Mouse (Mus musculus) c-Kit-positive CD71-positive TER-119-positive erythroid progenitor cells, embryonic 14.5 days (primary cell): ENCODE results near the gene Mcu.

ENCODE experiments used
- DNase-seq: peaks from one replicate; pipeline ENCODE4 v3.0.0-alpha.2; 2013; ENCODE audit warnings: low spot score

The Mcu gene

DNA sequence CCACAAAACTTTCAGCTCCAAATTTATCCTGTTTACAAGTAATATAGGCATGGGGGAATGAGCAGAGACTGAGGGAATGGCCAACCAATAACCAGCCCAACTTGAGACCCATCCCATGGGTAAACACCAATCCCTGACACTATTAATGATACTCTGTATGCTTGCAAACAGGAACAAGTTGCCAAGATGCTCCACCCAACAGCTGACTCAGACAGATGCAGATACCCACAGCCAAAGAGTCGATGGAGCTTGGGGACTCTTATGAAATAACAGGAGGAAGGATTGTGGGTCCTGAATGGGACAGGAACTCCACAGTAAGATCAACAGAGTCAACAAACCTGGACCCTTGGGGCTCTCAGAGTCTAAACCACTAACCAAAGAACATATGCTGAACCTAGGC is 127.1 kb downstream of the Mcu start:
- DNase-seq, result no peak

DNA sequence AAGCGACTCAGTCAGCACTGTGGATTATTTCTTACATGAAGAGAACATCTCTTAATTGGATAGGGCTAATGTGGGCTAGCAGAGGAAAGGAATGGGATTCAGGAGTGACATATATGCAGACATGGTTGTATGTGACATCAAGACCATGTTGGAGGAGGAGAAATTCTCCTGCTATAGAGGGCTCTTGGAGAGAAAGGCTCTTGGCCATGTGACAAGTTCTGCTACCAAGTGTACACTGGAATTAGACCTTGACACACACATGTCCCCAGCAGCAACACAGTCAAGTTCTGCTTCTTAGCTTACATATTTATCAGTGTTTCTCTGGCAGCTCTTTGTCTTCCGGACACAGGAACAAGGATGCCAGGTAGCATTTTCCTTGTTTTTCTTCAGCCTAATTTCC is 129.1 kb downstream of the Mcu start:
- no peak for DNase-seq

DNA sequence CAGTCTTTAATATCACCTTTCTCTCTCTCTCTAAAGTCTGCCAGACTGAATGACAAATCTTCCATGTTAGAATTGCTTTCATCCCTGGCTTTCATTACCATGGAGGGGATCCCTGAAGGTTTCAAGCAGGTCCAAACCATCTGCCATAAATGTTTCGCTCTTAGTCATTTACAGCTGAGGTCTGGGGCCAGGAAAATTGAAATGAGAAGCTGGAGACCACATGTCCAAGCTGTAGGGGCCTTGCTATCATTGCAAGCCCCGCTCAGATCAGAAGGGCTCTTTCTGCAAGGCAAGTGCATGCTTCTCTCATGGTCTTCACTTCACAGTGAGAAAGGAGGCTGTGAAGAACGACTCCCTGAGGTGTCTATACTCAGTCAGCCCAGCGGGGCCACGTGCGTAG is 132.2 kb downstream of the Mcu start:
- DNase-seq, result no peak

DNA sequence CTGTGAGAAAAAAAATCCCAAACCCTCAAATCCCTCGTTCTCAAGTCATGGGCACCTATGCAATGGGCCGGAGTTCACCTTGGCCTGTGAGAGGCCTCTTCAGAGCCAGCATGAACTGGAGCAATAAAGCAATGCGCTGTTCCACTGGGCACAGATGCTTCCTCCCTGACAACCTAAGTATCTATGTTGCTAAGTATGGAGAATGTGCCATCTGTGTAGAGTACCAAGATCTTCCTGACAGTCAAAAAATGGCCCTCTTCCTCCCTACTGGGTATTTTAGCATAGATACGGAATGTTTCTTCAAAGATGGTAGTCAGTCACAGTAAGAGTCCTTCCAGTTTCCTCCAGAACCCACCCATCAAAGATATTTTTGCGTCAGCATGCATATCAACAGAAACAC is 135.1 kb downstream of the Mcu start:
- no peak for DNase-seq

DNA sequence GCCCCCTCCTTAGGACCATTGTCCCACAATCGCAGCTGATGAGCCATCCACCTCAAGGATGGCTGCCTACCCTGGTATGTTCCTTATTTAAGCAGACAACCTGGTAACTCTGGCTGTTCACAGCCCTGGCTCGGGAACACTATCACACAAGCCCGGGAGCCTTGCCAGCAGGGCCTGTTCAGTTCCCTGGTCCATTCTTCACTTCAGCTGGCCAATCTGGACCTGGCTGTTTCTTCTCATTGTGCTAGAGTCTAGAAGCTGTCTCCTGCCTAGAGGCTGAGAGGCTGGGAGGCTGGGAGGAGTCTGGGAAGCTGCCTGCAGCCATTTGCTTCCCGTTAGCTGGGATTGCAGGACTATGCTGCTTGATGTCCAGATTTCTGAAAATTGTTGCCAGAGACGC is 146.0 kb downstream of the Mcu start:
- DNase-seq, result no peak

DNA sequence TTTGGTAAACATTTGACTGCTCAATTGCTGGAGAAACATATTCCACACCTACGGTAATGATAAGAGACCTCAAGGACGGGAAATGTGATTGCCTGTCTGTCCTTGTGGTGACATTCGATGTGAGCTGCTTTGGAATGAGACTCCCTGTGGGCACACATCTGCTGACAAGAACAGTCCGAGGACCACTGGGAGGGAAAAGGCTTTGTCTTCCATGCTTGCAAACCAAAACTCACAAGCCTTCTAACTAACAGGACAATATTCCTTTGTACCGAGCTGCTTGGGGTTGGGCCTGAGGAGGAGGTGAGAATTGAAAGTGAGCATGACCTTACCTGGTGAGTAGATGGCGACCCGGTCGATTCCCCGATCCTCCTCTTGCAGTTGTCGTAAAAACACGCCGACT is 149.2 kb downstream of the Mcu start:
- no peak for DNase-seq

DNA sequence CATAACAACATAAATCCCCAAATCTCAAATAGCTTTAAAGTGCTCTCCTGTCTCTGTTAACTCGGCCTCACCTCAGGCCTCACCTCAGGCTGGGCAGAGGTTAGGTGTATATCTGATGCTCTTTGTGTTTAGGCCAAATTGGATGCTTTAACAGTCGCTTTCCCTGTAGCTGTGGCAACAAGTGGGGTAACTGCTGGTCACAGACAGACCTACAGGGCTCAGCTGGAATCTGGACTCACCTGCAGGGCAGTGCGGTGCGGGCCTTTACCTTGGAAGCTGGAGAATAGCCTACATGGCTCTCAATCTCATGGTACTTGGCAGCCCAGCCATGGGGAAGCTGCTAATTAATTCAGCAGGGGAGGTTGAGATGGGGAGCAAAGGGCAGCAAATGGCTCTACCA is 149.9 kb downstream of the Mcu start:
- no peak for DNase-seq

DNA sequence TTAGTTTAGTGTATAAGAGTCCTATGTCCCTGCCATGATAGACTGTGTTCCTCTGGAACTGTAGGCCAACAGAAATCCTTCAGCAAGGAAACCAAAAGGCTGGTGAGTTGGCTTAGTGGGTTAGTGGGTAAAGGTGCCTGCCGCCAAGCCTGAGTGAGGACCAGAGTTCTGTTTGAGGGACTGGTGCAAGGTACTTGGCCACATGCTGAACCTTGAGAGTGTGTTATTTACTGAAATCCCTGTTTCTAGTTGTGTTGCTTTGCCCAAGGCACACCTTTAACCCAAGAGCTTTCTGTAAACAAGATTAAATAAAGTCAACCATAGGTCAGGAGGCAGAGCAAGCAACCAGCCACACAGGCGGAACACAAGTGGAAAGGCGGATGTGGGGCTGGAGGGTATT is 150.9 kb downstream of the Mcu start:
- no peak for DNase-seq

DNA sequence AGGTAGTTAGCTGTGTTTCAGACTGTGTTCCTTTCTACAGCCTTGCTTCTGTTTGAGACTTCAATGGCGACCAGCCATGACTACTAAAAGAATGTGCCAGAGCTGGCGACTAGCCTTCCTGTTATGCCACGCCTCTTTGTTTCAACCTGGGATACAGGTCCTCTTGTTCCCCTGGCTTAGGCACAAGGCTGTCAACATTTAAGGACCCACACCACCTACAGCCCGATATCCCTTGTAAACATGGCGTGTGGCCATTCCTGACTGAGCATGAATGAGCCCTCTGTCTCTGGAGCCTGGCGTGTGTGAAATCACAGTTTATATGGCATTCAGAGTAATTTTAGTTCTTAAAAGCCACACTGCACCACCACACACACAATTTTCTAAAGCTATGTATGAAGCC is 154.2 kb downstream of the Mcu start:
- no peak for DNase-seq

DNA sequence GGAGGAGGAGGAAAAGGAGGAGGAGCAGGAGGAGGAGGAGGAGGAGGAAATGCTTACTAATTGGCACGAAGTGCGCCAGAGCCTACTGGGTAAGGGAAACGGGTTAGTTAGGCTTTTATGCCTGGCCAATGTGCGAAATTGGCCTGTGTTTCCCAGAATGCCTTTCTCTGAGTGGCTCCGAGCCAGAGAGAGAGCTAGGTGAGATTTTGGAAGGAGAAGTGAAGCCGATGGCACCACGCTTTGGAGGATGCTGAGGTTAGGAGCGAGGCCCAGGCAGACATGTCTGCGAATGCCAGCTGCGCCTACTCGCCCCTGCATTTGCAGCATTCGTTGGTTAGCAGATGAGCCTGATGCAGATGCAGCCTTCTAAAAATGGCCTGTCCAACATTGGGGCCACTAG is 156.7 kb downstream of the Mcu start:
- DNase-seq, result no peak

DNA sequence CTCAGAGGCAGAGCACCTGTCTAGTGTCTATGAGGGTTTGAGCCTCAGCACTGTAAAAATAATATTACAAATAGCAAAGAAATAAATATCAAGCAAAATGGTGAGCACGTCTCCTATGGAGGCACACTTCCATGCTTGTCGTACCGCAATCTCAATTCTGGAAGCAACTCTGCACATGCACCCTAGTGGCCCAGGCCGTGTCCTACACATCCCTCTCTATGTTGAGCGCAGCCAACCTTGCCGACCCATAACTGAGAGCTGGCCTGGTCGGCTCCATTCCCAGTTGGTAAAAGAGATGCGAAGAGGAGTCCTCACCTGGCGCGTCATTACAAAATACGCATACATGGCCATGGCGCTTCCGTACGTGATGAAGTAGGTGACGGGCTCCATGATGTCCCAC is 161.9 kb downstream of the Mcu start:
- no peak for DNase-seq

DNA sequence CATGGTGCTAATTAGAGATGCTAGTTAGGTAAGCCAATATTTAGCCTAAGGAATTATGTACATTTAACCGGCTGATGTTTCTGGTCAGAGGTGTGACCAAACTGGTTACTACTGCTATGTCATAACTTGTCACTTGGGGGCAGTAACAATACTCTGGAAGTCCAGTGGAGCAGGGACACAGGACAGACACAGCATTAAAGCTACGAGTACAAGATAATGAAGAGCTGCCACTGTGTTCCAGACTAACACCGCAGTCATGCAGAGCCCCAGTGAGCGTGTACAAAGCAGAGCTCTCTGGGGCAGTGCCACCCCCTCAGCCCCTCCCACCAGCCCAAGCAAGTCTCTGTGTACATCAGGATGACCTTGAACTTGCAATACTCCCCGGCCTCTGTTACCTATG is 164.7 kb downstream of the Mcu start:
- peak; percentile 7 for DNase-seq

DNA sequence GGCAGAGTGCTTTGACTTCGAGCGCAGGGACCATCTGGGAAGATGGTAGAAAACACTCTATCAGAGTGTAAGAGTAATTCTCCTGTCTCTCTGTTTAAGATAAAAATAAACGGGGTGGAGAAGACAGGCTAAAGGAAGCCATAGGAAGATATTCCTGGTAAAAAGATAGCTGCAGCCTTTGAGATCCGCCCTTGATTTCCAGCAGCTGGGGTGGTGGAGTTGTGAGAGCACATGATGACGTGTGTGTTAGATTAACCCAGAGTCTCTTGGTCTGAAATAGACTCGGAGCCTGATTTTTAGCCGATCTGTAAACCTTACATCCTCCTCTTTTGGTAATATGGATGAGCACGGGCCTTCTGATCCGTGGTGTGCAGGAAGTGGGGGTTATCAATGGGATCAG is 168.9 kb downstream of the Mcu start:
- DNase-seq, result no peak

DNA sequence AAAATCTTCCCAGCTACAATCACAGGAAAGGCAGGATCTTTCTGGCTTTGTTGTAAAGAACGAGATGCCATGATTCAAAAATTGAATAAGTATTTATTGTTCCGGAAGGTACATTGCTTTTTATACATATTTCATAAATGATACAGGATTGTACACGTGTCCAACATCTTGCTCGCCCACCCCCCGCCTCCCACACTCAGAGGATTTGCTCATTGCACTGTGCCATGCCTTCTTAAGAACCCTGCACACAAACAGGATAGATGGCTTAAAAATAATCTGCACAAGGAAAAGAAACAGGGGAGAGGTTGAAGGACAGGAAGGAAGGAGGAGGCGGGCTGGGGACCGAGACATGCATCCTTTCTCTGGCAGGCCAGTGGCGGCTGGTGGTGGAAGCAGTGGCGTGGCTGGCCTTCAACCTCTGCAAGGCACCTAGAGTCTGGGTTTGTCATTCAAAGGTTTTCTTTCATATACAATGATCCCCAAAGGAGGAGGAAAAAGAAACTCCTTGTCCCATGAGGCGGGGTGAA is 169.5 kb downstream of the Mcu start:
- no peak for DNase-seq

DNA sequence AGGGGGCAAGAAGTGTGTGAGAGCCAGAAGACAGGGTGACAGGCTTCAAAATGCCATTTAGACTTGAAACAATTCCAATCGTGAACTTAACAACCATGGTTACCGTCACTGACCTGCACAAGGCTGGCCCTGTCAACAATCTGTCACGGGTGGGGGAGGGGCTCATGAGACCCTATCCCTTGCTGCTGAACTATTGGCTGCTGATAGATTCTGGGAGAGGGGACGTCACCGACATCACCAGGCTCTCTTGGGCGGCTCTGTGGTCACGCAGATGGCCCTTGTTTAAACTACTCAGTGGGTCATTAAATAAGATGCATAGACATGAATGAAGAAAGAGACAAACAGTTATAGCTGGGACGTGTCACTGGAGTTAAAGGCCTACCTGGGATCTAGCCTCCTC is 171.9 kb downstream of the Mcu start:
- DNase-seq, result no peak

DNA sequence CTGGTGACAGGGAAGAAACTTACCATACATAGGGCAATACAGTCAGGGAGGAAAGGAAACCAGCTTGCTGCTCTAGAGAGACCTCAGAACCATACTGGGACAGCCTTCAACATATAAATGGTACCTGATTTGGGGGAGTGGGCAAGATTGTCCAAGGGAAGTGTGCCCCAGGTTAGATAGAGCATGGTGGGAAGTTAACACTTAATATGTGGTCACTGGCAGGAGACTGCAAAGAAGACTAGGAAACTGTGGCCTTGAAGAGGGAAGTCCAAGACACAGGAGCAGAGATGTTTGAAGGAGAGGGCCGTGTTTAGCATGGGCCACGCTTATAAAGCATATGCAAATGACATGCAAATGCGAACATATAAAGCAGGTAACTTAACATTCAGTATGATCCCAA is 172.4 kb downstream of the Mcu start:
- no peak for DNase-seq

DNA sequence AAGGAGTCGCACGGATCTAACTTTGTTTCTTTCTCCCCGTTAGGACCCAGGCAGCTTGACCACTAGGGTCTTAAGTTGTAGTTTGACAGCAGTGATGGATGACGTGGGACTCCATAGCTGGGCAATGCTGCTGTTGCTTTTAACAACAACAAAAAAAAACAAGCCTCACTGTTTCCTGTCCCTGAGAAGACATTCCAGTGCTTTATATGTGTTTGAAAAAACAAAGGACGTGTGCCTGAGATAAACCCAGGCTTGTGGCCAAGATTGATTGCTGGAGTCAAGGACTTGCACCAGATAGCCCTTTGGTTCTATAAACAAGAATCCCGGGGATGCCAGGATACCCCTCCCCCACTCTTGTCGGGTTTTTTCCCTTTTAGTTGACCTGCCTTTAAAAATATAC is 173.3 kb downstream of the Mcu start:
- no peak for DNase-seq

DNA sequence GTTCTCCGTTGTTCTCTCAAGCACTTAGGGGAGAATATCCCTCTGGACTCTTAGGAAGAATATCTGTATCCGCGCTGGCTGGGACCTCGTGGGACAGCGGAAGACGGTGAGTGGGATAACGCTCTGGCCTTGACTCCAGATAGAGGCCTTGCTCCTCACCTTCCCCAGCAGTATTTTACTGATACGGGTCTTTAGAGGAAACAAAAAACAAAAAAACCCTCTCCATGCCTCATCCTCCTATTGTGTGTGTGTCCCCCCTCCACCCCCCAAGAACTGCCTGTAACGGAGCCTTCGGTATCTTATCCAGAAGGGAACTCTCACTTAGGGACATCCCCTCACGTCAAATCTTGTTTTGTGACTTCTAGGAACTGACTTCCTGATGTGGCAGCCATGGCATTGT is 174.8 kb downstream of the Mcu start, which contains the start of gene Oit3:
Gene Oit3, minus strand, starts transcription at position 44 of the 400 bp plus-strand sequence.
- DNase-seq, result no peak

DNA sequence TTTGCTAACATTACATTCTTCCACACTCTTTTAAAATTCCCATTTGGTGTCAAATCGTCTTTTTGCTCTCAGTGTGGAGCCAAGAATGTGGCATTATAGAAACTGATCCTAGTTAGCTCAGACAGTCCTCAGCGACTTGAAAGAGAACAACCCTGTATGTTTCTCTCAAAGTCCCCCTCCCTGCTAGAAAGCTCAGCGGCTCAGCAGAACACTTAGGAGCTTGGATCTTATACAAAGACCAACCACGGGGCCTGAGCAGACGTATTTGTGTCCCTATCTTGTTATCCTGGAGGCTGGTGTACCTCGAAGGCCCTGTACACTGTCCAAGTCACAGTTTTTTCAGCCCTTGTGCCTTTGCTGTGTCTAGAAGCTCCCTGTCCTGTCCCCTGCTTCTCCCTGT is 176.3 kb downstream of the Mcu start:
- DNase-seq, result no peak

DNA sequence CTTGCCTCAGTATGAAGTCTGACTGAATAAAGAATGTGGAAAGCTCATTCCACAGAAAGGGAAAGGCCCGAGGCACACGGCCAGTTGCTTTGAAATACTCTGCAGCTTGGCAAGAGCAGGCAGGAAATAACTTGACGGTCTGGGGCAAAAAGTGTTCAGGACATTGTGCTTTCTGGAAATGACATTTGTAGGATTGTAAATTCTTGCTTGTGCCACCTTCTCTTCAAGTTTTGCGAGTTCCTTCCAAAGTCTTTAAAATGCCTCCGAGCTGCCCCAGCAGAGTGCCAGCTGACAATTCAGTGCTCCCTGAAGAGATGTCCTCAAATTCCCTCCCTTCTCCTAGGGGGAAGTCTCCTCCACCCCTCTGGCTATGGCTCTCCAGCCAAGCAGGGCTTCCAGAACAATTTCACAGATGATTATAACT is 177.0 kb downstream of the Mcu start:
- no peak for DNase-seq

DNA sequence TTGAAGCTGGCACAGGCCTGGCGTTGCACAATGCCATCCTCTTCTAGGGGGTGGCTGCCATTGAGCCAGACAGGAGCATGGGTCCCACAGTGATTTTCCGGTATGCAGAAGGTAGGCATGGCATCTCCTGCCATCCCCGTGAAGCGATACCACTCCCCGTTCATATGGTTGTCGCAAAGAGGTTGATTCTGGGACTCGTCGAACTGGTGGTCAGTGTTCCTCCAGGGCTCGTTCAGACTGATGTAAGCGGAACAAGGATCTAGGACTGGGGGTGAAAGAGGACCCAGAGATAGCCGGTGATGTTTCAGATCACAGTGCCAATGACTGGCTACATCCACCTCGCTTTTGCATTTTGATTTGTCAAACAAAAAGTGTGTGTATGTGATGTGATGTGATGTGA is 177.8 kb downstream of the Mcu start:
- no peak for DNase-seq

DNA sequence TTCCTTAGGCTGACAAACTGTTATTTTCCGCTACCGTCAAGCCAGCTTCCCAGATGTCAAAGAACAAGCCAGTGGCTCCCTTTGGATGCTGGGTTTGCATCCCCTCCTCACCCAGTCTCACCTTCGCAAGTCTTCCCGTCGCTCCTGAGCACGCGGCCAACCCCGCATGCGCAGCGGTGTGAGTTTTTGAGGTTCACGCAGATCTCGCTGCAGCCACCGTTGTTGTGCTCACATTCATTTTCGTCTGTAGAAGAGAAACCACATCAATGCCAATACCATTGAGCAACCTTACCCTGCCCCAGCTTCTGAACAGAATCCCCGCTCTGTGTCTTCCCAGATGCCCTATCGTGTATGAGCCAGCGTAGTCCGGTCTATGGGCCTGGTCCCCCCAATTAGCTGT is 180.7 kb downstream of the Mcu start:
- DNase-seq, result no peak

DNA sequence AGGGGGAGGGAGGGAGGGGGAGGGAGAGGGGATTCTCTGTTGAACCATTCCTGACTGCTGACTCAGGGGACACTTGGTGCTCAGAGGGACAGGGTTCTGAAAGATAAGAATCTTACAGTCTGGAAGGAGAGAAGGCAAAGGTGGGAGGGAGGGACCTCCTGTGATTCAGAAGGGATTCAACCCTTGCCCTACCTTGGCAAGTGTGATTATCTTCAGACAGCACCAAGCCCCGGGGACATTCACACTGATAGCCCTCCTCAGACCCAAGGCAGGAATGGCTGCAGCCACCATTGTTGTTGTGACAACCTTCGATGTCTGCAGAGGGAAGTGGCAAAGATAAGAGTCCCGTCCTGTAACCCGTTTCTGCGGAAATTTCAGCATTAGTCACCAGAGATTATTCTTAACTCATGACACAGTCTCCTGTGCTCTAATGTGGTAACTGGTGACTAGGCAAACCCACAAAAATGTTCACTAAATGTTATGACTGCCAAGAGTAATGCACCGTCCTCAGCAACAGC is 185.7 kb downstream of the Mcu start:
- DNase-seq, result peak; percentile 30

DNA sequence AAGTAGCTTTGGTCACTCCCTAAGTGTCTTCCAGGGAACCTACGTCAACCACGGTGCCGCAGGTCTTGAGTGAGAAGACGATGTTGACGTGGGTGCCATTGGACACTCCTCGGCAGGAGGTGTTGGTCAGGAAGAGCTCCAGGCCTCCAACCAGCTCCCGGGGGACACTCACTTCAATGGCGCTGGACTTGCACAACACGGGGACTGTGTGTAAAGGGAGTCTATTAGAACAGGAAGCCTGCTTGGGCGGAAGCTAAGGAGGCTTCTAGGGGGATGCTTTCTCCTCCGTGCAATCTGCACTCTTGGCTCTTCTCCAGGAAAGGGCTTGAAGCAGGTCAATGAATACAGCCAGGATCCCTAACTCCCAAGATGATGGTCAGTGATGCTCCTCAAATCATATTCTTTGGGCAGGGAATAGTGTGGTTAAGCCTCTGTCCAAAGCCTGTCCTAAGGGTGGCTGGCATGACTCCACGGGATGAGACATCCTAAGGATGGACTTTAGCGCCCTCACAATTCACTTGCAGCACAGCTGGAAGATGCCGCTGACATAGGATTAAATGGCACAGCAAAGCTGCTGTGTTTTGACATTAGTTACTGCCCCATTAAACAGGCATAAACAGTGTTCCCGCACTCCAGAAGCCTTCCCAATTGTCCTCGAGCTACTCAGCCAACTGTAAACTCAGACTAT is 186.9 kb downstream of the Mcu start:
- DNase-seq, result no peak
